Mouse (Mus musculus) heart, embryonic 12.5 days (tissue): ENCODE data around the gene Serpina11. TPM values are rescaled to one million over a fixed set of nuclear protein-coding genes. Genes with fewer than 3 reads are reported as not detected.

ENCODE experiments used
- polyA plus RNA-seq: library from polyadenylated mRNA; unstranded; fragments of >200 nt; fragmentation: Nextera tagmentation; extraction: Ambion mirVana; gene quantifications from 2 replicates; pipeline ENCODE4 v1.2.1, GENCODE M21; 2016

Gene Serpina11
- polyA plus RNA-seq, 1 experiment from 2014 or later = not detected

Other genes with a start within 250 kb of the Serpina11 start
- gene Serpina1d, start 216.4 kb downstream of the Serpina11 start, polyA plus RNA-seq = 0.59 TPM in 1 of 2 replicates, not detected in the other
- gene Serpina1b, start 159.6 kb downstream of the Serpina11 start, polyA plus RNA-seq = 0.53 and 4.9 TPM in 2 replicates
- 0.48 and 3.8 TPM in 2 replicates for gene Serpina1a, start 126.4 kb downstream of the Serpina11 start, polyA plus RNA-seq
- 0.34 TPM in 1 of 2 replicates, not detected in the other for gene Serpina1c, start 85.1 kb downstream of the Serpina11 start, polyA plus RNA-seq
- gene Serpina1e, start 31.0 kb downstream of the Serpina11 start, polyA plus RNA-seq = 0.17 and 0.32 TPM in 2 replicates
- gene Serpina9, start 23.8 kb upstream of the Serpina11 start, polyA plus RNA-seq = 0.17 and 0.28 TPM in 2 replicates
- gene Serpina12, start 54.5 kb upstream of the Serpina11 start, polyA plus RNA-seq = not detected in 2 replicates
- not detected in 2 replicates for gene Serpina5, start 111.2 kb upstream of the Serpina11 start, polyA plus RNA-seq
- not detected in 2 replicates for gene Serpina3a, start 122.8 kb upstream of the Serpina11 start, polyA plus RNA-seq
- 0.09 and 0.10 TPM in 2 replicates for gene Serpina3b, start 138.0 kb upstream of the Serpina11 start, polyA plus RNA-seq
- gene Serpina3c, start 163.9 kb upstream of the Serpina11 start, polyA plus RNA-seq = 0.13 TPM in 1 of 2 replicates, not detected in the other
- gene Serpina3f, start 224.6 kb upstream of the Serpina11 start, polyA plus RNA-seq = 0.09 TPM in 1 of 2 replicates, not detected in the other
- gene Serpina3g, start 246.3 kb upstream of the Serpina11 start, polyA plus RNA-seq = 1.3 and 1.4 TPM in 2 replicates